Mouse (Mus musculus) heart, postnatal 25 days (tissue): Measurements from ENCODE around the gene Tlr11. TPM values are rescaled to one million over a fixed set of nuclear protein-coding genes. Genes with fewer than 3 reads are reported as not detected.

Experiments used
- DNase-seq: peaks from one replicate; pipeline ENCODE4 v3.0.0; 2022; ENCODE audit warnings: low spot score
- intact Hi-C: fragments of 180-260 bp; cut with DNase I; formaldehyde crosslinking; loops from one replicate; pipeline ENCODE4 v1.15.1; 2025
- total RNA-seq, 2 experiments: library from RNA; stranded (reverse); gene quantifications; 2 replicates each; pipeline ENCODE4 v1.2.3; 2021

Gene Tlr11
- not detected for total RNA-seq

DNA sequence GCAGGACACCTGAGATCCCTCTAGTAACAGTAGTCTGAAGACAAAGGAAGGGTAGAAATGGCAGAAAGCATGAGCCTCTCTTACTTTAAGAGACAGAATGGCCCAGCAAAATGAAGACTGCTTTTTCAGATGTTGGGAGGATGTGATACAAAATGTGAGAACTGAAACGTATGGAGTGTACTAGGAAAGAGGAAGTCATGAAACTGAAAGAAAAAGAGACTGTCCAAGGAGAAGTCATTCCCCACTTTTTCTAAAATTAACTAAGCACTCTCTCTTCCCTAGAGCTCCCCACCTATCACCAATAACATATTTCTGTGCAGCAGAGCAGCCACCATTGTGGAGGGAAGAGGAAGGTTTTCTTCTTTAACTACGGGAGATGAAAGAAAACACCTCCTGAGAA is at the start of gene Tlr11:
TSS of gene Tlr11 (plus strand) at position 322 of the 400 bp plus-strand sequence.
- intact Hi-C loops, result no loop called here
- no peak for DNase-seq

DNA sequence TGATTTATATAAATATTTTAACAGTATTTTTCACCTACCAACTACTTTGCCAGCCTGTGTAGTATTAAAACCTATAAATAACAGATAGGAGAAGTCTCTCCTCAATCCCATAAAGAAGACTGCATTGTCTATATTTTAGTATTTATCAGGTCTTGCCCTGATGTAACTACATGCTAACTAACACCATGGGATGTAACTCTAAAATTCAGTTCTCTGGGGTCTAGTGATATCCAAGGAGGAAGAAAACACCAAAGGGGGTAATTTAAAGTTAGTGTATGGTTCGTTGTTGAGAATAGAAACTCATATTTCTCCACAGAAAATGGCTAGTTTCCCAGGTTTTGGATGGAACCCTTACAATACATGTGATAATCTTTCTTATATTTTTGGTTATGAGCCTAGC is 31.1 kb upstream of the Tlr11 start, which contains the start of gene Olfr734:
TSS of gene Olfr734 (minus strand) at position 101 of the 400 bp plus-strand sequence.
- intact Hi-C loops, result no loop called here
- no peak for DNase-seq

DNA sequence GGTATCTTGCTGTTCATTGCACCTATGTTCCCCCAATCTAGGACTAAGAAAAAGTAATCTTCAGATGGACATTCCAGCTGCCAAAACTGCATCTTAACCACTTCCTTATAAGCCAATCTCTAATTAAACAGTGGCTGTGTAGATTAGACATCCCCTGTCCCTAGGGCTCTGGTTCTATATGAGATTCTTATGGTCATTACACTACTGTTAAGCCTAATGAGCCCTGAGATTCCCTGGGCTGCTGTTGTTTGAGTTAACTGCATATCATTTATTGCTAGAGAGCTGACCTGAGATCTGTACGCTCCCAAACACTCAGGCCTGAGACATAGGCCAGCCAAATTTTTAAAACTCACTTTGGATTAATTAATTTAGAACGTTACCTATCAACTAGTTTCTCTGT is 8.9 kb upstream of the Tlr11 start, which contains the start of gene Olfr735:
TSS of gene Olfr735 (minus strand) at position 77 of the 400 bp plus-strand sequence.
- intact Hi-C loops, result no loop called here
- DNase-seq, result no peak

DNA sequence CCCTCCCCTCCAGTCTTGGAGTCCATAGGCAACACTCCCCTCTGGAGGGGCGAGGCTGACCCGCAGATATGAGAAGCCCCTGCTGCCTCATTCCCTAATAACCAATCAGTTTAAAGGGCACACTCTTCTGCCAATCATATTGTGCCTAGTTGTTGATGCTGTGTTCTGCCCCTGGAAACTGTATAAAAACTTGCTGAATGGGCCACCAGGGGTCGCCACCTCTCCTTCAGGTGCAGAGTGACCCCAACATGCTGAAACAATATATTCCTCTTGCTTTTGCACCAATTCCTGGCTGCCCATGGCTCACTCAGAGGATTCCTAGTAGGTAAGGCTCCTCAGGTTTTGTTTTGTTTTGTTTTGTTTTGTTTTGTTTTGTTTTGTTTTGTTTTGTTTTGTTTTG is 5.3 kb upstream of the Tlr11 start:
- intact Hi-C loops, result no loop called here
- DNase-seq, result no peak

DNA sequence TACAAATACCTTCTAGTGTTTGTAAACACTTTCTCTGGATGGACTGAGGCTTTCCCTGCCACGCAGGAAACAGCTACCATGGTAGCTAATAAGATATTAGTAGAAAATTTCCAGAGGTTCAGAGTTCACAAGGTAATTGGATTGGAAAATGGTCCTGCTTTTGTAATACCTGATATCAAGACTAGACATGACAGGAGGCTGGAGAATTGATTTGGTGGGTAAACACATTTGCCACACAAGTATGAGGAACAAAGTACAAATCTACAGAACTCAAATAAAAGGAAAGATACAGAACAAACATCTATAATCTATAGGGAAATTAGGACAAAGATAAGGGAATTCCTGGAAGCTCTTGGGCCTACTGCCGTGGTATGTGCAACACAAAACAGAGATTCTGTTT is 989 bp upstream of the Tlr11 start:
- DNase-seq, result no peak
- intact Hi-C loops, result no loop called here

DNA sequence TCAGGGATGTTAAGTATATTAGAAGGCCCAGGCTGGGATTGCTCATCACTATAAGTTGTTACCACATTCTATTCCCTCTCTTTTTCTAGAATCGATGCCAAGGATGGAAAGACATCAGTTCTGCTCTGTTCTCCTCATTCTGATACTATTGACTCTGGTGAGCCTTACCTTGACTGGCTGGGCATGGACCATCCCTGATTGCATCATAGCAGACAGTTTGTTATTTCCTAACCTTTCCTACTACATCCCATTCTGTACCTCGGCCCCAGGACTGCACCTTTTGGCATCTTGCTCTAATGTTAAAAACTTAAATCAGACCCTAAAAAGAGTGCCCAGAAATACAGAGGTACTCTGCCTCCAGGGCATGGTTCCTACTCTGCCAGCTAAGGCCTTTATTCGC is 2.8 kb downstream of the Tlr11 start:
- DNase-seq, result no peak
- intact Hi-C loops, result no loop called here

DNA sequence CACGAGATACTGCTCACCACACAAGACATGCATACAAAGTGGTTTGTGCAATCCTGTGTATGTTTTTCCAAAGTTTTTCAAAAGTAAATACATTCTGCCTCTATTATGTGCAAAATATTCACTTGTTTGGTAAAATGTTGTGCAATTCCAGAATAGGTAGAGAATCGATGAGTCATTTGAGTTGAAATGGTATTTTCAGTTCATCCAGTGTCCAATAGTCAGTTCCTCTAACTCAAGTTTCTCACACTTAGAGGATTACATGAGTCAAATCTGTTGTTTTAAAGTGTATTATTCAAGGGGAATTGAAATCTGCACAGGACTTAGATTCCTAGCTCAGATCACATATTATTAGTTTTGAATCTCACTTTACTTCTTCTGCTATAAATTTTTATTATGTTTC is 5.8 kb downstream of the Tlr11 start:
- intact Hi-C loops, result no loop called here

DNA sequence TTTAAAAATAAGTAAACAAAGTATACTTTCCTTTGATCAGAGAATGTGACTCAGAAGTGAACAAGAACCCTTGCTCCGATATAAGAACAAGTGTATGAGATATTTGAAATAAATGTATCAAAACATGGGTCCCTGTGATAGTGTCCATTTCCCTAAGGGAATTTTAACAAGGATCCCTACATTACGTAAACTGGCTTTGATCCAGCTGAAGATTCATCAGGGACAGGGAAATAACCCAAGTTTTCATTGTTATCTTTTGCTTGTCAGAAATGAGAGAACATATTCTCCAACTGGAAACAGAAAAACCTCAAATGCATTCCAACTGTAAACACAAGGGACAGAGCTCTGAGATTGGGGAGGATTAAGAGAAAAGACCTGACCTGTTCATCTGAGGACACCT is 23.1 kb downstream of the Tlr11 start, which contains the start of gene Olfr736:
TSS of gene Olfr736 (plus strand) at position 301 of the 400 bp plus-strand sequence.
- no peak for DNase-seq
- intact Hi-C loops, result no loop called here

More for the DNA sequence above, 5.8 kb downstream of the Tlr11 start:
- DNase-seq, result no peak

DNA sequence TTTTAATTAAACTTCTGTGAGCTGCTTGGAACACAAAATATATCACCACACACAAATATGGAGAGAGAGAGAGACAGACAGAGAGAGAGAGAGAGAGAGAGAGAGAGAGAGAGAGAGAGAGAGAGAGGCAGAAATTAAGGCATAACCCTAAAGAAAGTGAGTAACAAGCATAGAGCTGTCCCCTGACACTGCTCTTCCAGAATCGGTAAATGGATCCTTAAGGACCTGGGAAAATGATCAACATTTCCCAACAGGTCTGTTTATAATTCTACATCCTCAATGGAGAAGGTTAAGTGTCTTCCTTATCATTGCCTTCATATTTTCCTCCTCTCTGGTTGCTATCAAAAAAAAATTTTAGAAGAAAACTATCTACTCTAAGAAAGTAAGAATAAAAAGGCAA is 49.6 kb downstream of the Tlr11 start, which contains the start of gene Olfr738:
TSS of gene Olfr738 (plus strand) at position 301 of the 400 bp plus-strand sequence.
- DNase-seq, result no peak
- intact Hi-C loops, result no loop called here

Other genes with a start within 250 kb of the Tlr11 start
- not detected for gene Olfr727, start 234.7 kb upstream of the Tlr11 start, total RNA-seq
- not detected for gene Olfr728, start 215.2 kb upstream of the Tlr11 start, total RNA-seq
- not detected for gene Olfr729, start 205.0 kb upstream of the Tlr11 start, total RNA-seq
- gene Olfr730, start 169.7 kb upstream of the Tlr11 start, total RNA-seq, result not detected
- not detected for gene Olfr731, start 116.0 kb upstream of the Tlr11 start, total RNA-seq
- not detected for gene Olfr732, start 73.7 kb upstream of the Tlr11 start, total RNA-seq
- not detected for gene Olfr733, start 56.4 kb upstream of the Tlr11 start, total RNA-seq
- not detected for gene Olfr734, start 31.2 kb upstream of the Tlr11 start, total RNA-seq
- gene Olfr735, start 9.0 kb upstream of the Tlr11 start, total RNA-seq, result not detected
- not detected for gene Olfr736, start 23.2 kb downstream of the Tlr11 start, total RNA-seq
- gene Olfr738, start 49.7 kb downstream of the Tlr11 start, total RNA-seq, result not detected
- gene Olfr739, start 60.7 kb downstream of the Tlr11 start, total RNA-seq, result not detected
- not detected for gene Olfr740, start 87.6 kb downstream of the Tlr11 start, total RNA-seq
- not detected for gene Olfr741, start 114.8 kb downstream of the Tlr11 start, total RNA-seq
- gene Olfr742, start 145.7 kb downstream of the Tlr11 start, total RNA-seq, result not detected
- gene Olfr743, start 163.9 kb downstream of the Tlr11 start, total RNA-seq, result not detected